Mouse (Mus musculus): ENCODE results near the gene Gm5799.
A peak's percentile ranks its signal among the peaks of the same experiment; 100 is the strongest.
"Not testable (repeated sequence)": the region's sequence is repeated elsewhere in the genome, so short reads cannot be mapped to it uniquely, and the experiment has no call there.

Gene Gm5799

GRCm38 (mm10) chr14:43543276-43543675 is at the start of gene Gm5799:
TSS of gene Gm5799 (plus strand) at chr14:43543576.
- not testable (repeated sequence) for H3K36me3 ChIP-seq (ENCODE audit: insufficient read depth, low read length); H3K4me1 ChIP-seq (replicated peaks; ENCODE audit: low read depth, low read length); H3K27me3 ChIP-seq (ENCODE audit: insufficient read depth, low read length); H3K4me3 ChIP-seq (replicated peaks; ENCODE audit: low read length); H3K9me3 ChIP-seq (ENCODE audit: low read length)

DNA sequence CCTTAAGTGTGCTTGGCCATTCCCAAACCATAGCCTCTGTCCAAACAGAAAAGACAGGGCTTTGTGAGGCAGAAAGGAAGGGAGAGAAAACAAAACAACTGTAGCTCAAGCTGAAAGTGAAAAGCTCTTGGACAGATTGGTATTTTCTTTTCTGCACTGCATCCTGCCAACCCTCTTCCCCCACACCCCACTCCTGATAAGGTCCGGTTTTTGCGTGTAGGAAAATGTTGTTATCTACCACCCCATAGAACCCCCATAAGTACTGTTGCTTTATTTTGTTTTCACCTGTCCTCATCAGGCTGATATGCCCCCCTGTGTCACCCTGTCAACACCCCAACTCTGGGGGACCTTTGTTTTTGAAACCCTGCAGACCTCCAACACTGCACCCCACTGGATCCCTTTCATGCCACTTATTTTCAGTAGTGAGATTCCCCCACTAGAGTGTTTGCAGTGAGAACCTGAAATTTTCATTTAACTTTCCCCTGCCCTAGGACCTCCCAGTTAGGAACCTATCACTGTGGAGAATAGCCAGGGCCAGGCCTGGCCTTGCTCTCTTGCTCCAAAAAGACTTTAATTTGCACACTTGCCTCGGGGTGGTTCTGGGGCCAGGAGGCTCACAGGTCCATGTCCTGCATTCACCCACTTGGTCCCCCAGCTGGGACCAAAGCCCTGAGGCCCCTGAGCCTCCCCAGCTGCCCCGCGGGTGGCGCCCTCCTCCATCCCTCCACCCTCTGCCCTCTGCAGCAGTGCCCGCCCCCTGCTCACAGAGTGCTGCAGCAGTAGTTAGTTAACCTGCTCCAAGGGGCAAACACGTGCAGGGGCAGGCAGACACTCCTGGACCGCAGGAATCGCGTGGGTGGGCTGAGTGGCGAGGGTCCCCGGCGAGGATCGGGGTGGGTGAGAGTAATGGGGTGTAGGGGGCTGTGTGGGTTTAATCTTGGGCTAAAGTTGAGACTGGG is 12.0 kb upstream of the Gm5799 start:
- Histone ChIP-seq H3K27me3 (ENCODE audit: insufficient read depth, low read length) (peaks cover 10% of the 10 kb centered on the region), H3K4me1 (replicated peaks; ENCODE audit: low read depth, low read length) (peaks cover 10% of the 10 kb centered on the region), H3K4me3 (replicated peaks; ENCODE audit: low read length) (0 out of 2 replicates have a peak overlapping the region, but pooled peaks have one; percentile 11)
- not testable (repeated sequence) for H3K9me3 ChIP-seq (ENCODE audit: low read length); H3K36me3 ChIP-seq (ENCODE audit: insufficient read depth, low read length)

GRCm38 (mm10) chr14:43532011-43532383 is 11.4 kb upstream of the Gm5799 start:
- Histone ChIP-seq H3K4me3 (replicated peaks; ENCODE audit: low read length) (peak overlapping the region; percentile 55; the same call in 1 of the 2 replicates), H3K27me3 (ENCODE audit: insufficient read depth, low read length) (peaks cover 10% of the 10 kb centered on the region), H3K4me1 (replicated peaks; ENCODE audit: low read depth, low read length) (peaks cover 10% of the 10 kb centered on the region)
- not testable (repeated sequence) for H3K9me3 ChIP-seq (ENCODE audit: low read length); H3K36me3 ChIP-seq (ENCODE audit: insufficient read depth, low read length)

DNA sequence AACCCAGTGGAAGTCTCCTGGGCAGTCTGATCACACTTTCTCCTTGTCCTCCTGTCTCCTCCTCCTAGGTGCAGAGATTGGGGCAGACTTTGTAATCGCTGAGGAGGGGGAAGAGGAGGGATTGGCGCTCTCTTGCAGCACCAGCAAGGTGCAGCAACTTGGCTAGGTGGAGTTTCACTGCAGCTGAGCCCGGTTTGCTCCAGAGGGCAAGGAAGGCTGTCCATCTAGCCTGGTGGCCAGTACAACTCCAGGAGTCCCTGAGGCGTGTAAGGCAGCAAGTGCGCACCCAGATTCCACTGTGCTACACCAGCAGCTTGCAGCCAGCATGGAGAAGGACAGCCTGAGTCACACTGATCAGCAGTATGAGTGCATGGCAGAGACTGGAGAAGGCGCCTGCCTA is 11.0 kb upstream of the Gm5799 start:
- H3K9me3 ChIP-seq (ENCODE audit: low read length); H3K36me3 ChIP-seq (ENCODE audit: insufficient read depth, low read length): not testable (repeated sequence)
- peaks cover 10% of the 10 kb centered on the region for H3K4me1 ChIP-seq (replicated peaks; ENCODE audit: low read depth, low read length)
- H3K27me3 ChIP-seq (ENCODE audit: insufficient read depth, low read length), result peaks cover 10% of the 10 kb centered on the region
- H3K4me3 ChIP-seq (replicated peaks; ENCODE audit: low read length), result peak overlapping the region; percentile 55

- not testable (repeated sequence) for H3K9me3 ChIP-seq (ENCODE audit: low read length); H3K4me1 ChIP-seq (replicated peaks; ENCODE audit: low read depth, low read length); H3K27me3 ChIP-seq (ENCODE audit: insufficient read depth, low read length); H3K36me3 ChIP-seq (ENCODE audit: insufficient read depth, low read length); H3K4me3 ChIP-seq (replicated peaks; ENCODE audit: low read length)
These were observed 5.2 kb upstream of the Gm5799 start for GRCm38 (mm10) chr14:43538144-43538543.

DNA sequence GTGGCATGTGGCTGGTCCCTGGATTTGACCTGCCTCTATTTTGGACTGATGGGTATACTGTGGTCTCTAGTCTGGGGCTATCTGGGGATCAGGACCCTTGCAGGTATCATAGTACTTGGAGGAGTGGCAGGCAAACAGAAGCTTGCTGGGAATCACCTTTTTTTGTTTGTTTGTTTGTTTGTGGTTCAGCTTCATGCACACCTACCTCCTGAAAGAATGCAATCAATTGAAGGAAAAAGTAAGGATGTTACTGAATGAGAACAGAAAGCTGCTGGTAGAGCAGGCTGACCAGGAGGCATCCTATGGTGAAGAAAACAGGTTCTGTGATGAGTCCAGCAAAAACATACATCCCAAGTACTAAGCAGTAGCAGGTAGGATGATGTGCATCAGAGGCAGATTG is 2.9 kb downstream of the Gm5799 start:
- not testable (repeated sequence) for H3K27me3 ChIP-seq (ENCODE audit: insufficient read depth, low read length); H3K4me1 ChIP-seq (replicated peaks; ENCODE audit: low read depth, low read length); H3K36me3 ChIP-seq (ENCODE audit: insufficient read depth, low read length); H3K4me3 ChIP-seq (replicated peaks; ENCODE audit: low read length); H3K9me3 ChIP-seq (ENCODE audit: low read length)

- not testable (repeated sequence) for H3K36me3 ChIP-seq (ENCODE audit: insufficient read depth, low read length); H3K27me3 ChIP-seq (ENCODE audit: insufficient read depth, low read length); H3K9me3 ChIP-seq (ENCODE audit: low read length); H3K4me3 ChIP-seq (replicated peaks; ENCODE audit: low read length); H3K4me1 ChIP-seq (replicated peaks; ENCODE audit: low read depth, low read length)
These were observed 8.9 kb downstream of the Gm5799 start for GRCm38 (mm10) chr14:43552271-43552670.

DNA sequence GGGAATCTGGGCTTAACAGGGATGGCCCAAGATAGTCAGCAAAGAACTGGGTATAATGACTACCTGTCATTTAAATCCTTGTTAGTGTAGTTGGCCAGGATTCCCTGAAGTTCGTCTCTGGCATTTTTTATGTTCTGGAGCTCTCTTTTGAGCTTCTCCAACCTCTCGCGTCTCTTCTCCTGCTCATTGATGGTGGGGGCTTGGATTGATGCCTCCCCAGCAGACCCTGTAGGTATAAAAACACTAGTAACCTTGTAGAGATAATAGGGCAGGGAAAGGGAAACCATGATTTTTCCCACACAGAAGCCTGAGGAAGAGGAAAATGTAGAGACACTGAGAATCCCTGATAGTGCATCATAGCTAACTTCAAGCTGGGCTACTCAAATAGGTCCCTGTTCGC is 34.6 kb downstream of the Gm5799 start:
- not testable (repeated sequence) for H3K4me3 ChIP-seq (replicated peaks; ENCODE audit: low read length); H3K4me1 ChIP-seq (replicated peaks; ENCODE audit: low read depth, low read length); H3K36me3 ChIP-seq (ENCODE audit: insufficient read depth, low read length); H3K9me3 ChIP-seq (ENCODE audit: low read length); H3K27me3 ChIP-seq (ENCODE audit: insufficient read depth, low read length)

DNA sequence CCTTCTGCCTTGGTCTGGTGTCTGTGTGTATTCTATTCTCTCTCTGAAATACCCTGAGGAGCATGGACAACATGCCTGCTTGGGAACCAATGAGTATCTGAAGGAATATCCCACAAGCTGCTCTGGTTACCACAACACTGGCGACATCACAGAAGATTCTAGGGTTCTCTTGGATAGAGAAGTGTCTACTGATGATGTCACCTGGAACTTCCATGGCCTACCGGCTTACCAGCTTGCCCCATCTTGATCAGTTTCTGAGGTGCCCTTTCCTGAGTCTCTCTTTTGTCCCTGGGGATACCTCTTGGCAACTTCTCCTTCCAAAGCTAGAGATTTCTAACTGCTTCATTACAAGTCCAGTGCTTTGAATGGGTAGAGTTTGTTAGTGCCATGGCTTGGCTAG is 35.7 kb downstream of the Gm5799 start, which contains the start of gene Gm17654:
Gm17654 (minus strand) TSS at position 101 of the 400 bp plus-strand sequence.
- H3K4me1 ChIP-seq (replicated peaks; ENCODE audit: low read depth, low read length); H3K4me3 ChIP-seq (replicated peaks; ENCODE audit: low read length); H3K36me3 ChIP-seq (ENCODE audit: insufficient read depth, low read length); H3K27me3 ChIP-seq (ENCODE audit: insufficient read depth, low read length); H3K9me3 ChIP-seq (ENCODE audit: low read length): not testable (repeated sequence)
